Mouse (Mus musculus) adipose tissue, adult 10 weeks (tissue): Measurements from ENCODE around the gene Arpp21. TPM values are rescaled to one million over a fixed set of nuclear protein-coding genes. Genes with fewer than 3 reads are reported as not detected.

ENCODE experiments used
- polyA plus RNA-seq: library from polyadenylated mRNA; stranded (reverse); fragments of 350-450 nt; fragmentation: Illumina TruSeq; extraction: RNeasy Lipid Tissue Mini Kit (QIAGEN cat#74804); gene quantifications from one replicate; pipeline ENCODE4 v1.2.3, GENCODE M21; 2014; ENCODE audit warnings: low read depth, low replicate concordance

Arpp21 gene
- not detected for polyA plus RNA-seq

DNA sequence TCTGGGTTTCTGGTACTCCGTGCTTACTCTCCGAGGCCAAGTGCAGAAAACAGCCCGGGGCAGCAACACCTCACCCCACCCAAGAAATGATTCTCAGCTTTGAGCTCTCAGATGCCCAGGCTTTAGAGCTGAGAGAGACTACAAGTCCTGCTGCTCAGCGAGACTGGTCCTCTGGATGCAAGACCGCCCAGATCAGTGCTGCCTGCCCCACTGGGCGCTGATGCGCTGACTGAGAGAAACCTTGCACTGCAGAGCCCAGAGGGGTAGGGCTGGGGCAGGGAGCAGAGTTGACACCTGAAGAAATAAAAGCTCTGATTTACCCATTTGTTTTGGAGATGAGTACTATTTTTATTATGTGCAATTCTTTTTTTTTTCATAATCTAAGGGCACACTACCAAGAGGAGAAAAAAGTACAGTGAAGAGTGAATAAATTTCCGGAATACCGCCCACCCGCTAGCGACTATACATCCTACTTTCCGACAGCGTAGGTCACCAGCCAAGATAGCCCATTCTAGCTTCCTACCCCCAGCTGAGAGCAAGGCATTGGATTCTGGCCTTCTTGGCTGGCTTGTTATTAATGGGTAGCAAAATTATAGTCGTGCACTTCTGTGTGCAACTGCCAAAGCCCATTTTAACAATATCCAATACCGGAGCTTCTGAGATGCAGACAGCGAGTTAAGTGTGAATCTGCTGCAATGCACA lies at the start of gene Arpp21:
Arpp21 (minus strand) TSS at position 243 of the 702 bp plus-strand sequence.

